Mouse (Mus musculus): ENCODE data around the gene Gm20521.

- TF ChIP-seq POLR2A (IDR thresholded peaks at IDR 0.05; ENCODE audit: control insufficient read depth, low read depth, low read length) (no peak), CTCF (IDR thresholded peaks at IDR 0.05; ENCODE audit: control insufficient read depth, insufficient read depth, insufficient replicate concordance, low read depth, low read length) (no peak)
These were observed 54.3 kb downstream of the Gm20521 start for GRCm38 (mm10) chr14:54937361-54938182.

Measured in testis, adult 2 months (tissue).